Mouse (Mus musculus): ENCODE data around the gene Magi1.

GRCm38 (mm10) chr6:93786220-93786619 lies 497.5 kb downstream of the Magi1 start:
- TF ChIP-seq CTCF (IDR thresholded peaks at IDR 0.05; ENCODE audit: low read depth) (no peak), EP300 (IDR thresholded peaks at IDR 0.05; ENCODE audit: low read depth) (no peak)
